Mouse (Mus musculus) small intestine, adult 10 weeks (tissue): ENCODE results near the gene Gm10681. TPM values are rescaled to one million over a fixed set of nuclear protein-coding genes. Genes with fewer than 3 reads are reported as not detected.

Source experiments
- polyA plus RNA-seq: library from polyadenylated mRNA; stranded (reverse); fragments of 350-450 nt; fragmentation: Illumina TruSeq; extraction: RNeasy Lipid Tissue Mini Kit (QIAGEN cat#74804); gene quantifications from one replicate; pipeline ENCODE4 v1.2.3, GENCODE M21; 2014; ENCODE audit warnings: low replicate concordance

The Gm10681 gene
- polyA plus RNA-seq: not detected

GRCm38 (mm10) chr3:98588707-98589106 lies at the start of gene Gm10681:
Gene Gm10681 (minus strand): TSS chr3:98588807.

GRCm38 (mm10) chr3:98630152-98630551 lies 41.5 kb upstream of the Gm10681 start, which contains the start of gene Hsd3b5:
Gene Hsd3b5 (minus strand): TSS chr3:98630252.

GRCm38 (mm10) chr3:98510414-98510813 lies 78.2 kb downstream of the Gm10681 start, which contains the start of gene Hsd3b4:
Gene Hsd3b4 (minus strand): TSS chr3:98510514.

Other genes starting within 250 kb of the Gm10681 start
- not detected for gene Phgdh, start 248.8 kb downstream of the Gm10681 start, polyA plus RNA-seq
- 1.3 TPM for gene Zfp697, start 206.3 kb downstream of the Gm10681 start, polyA plus RNA-seq
- gene Gm4450, start 131.7 kb downstream of the Gm10681 start, polyA plus RNA-seq: not detected
- gene Hsd3b4, start 78.3 kb downstream of the Gm10681 start, polyA plus RNA-seq: not detected
- gene Hsd3b5, start 41.4 kb upstream of the Gm10681 start, polyA plus RNA-seq: not detected
- gene Hsd3b2, start 135.7 kb upstream of the Gm10681 start, polyA plus RNA-seq: 4.0 TPM
- 8.7 TPM for gene Hsd3b3, start 174.3 kb upstream of the Gm10681 start, polyA plus RNA-seq
- gene Hsd3b6, start 225.6 kb upstream of the Gm10681 start, polyA plus RNA-seq: not detected